Mouse (Mus musculus): Measurements from ENCODE around the gene Ppard. TPM values are rescaled to one million over a fixed set of nuclear protein-coding genes. Genes with fewer than 3 reads are reported as not detected.

Ppard gene
- polyA plus RNA-seq, 1 experiment from 2014 or later, result 3.5 TPM

- Histone ChIP-seq H3K4me2 (replicated peaks; ENCODE audit: low read depth, low read length) (no peak overlapping the region), H3K36me3 (ENCODE audit: control insufficient read depth, insufficient read depth, low read length) (no peaks in the 10 kb centered on the region), H3K4me1 (replicated peaks; ENCODE audit: control insufficient read depth, insufficient read depth, low read length) (peaks cover 7% of the 10 kb centered on the region; the same call in 1 of the 2 replicates), H3K4me3 (ENCODE audit: low read depth, low read length) (no peak overlapping the region), H3K27ac (ENCODE audit: low read depth, low read length) (no peak overlapping the region), H3K9me3 (ENCODE audit: control insufficient read depth, low read length) (no peaks in the 10 kb centered on the region), H3K9ac (ENCODE audit: low read depth, low read length) (no peak overlapping the region), H3K27me3 (ENCODE audit: control insufficient read depth, insufficient read depth, low read length) (no peaks in the 10 kb centered on the region)
- DNase-seq (ENCODE audit: low spot score) (no peak), ATAC-seq (ENCODE audit: low FRiP score) (no peak)
- 85% methylated on average over 3 of the region's 3 CpGs for WGBS
These were observed 57.8 kb downstream of the Ppard start for GRCm38 (mm10) chr17:28290262-28290661.

- WGBS, result 89% methylated on average over 11 of the region's 11 CpGs
These were observed 58.2 kb downstream of the Ppard start for GRCm38 (mm10) chr17:28290671-28291070.

GRCm38 (mm10) chr17:28291346-28291745, 58.8 kb downstream of the Ppard start:
- Histone ChIP-seq H3K4me1 (replicated peaks; ENCODE audit: control insufficient read depth, insufficient read depth, low read length) (0 out of 2 replicates have a peak, but pooled peaks cover 2% of the 10 kb centered on the region), H3K9ac (ENCODE audit: low read depth, low read length) (no peak overlapping the region), H3K9me3 (ENCODE audit: control insufficient read depth, low read length) (no peaks in the 10 kb centered on the region), H3K4me2 (replicated peaks; ENCODE audit: low read depth, low read length) (no peak overlapping the region), H3K36me3 (ENCODE audit: control insufficient read depth, insufficient read depth, low read length) (no peaks in the 10 kb centered on the region), H3K27ac (ENCODE audit: low read depth, low read length) (no peak overlapping the region), H3K4me3 (ENCODE audit: low read depth, low read length) (no peak overlapping the region), H3K27me3 (ENCODE audit: control insufficient read depth, insufficient read depth, low read length) (no peaks in the 10 kb centered on the region)
- ATAC-seq (ENCODE audit: low FRiP score), result no peak
- WGBS, result 88% methylated on average over 7 of the region's 7 CpGs
- no peak for DNase-seq (ENCODE audit: low spot score)

More at GRCm38 (mm10) chr17:28290671-28291070, 58.2 kb downstream of the Ppard start:
- H3K36me3 ChIP-seq (ENCODE audit: control insufficient read depth, insufficient read depth, low read length), result no peaks in the 10 kb centered on the region
- no peaks in the 10 kb centered on the region for H3K9me3 ChIP-seq (ENCODE audit: control insufficient read depth, low read length)
- H3K4me3 ChIP-seq (ENCODE audit: low read depth, low read length), result no peak overlapping the region
- no peaks in the 10 kb centered on the region for H3K27me3 ChIP-seq (ENCODE audit: control insufficient read depth, insufficient read depth, low read length)
- H3K9ac ChIP-seq (ENCODE audit: low read depth, low read length), result no peak overlapping the region
- no peak overlapping the region for H3K4me2 ChIP-seq (replicated peaks; ENCODE audit: low read depth, low read length)
- ATAC-seq (ENCODE audit: low FRiP score), result no peak
- H3K27ac ChIP-seq (ENCODE audit: low read depth, low read length), result no peak overlapping the region
- DNase-seq (ENCODE audit: low spot score), result no peak
- H3K4me1 ChIP-seq (replicated peaks; ENCODE audit: control insufficient read depth, insufficient read depth, low read length), result peaks cover 7% of the 10 kb centered on the region; the same call in 1 of the 2 replicates

- no peak for ATAC-seq (ENCODE audit: low FRiP score)
- Histone ChIP-seq H3K9ac (ENCODE audit: low read depth, low read length) (no peak overlapping the region), H3K36me3 (ENCODE audit: control insufficient read depth, insufficient read depth, low read length) (no peaks in the 10 kb centered on the region), H3K9me3 (ENCODE audit: control insufficient read depth, low read length) (no peaks in the 10 kb centered on the region), H3K4me2 (replicated peaks; ENCODE audit: low read depth, low read length) (no peak overlapping the region), H3K4me3 (ENCODE audit: low read depth, low read length) (no peak overlapping the region), H3K4me1 (replicated peaks; ENCODE audit: control insufficient read depth, insufficient read depth, low read length) (peaks cover 2% of the 10 kb centered on the region; the same call in 1 of the 2 replicates), H3K27me3 (ENCODE audit: control insufficient read depth, insufficient read depth, low read length) (no peaks in the 10 kb centered on the region), H3K27ac (ENCODE audit: low read depth, low read length) (no peak overlapping the region)
- no peak for DNase-seq (ENCODE audit: low spot score)
- 75% methylated on average over 4 of the region's 4 CpGs for WGBS
These were observed 61.2 kb downstream of the Ppard start for GRCm38 (mm10) chr17:28293716-28294115.

GRCm38 (mm10) chr17:28294449-28295333, 62.2 kb downstream of the Ppard start:
- 74% methylated on average over 17 of the region's 17 CpGs for WGBS
- Histone ChIP-seq H3K36me3 (ENCODE audit: control insufficient read depth, insufficient read depth, low read length) (no peaks in the 10 kb centered on the region), H3K9me3 (ENCODE audit: control insufficient read depth, low read length) (no peaks in the 10 kb centered on the region), H3K4me1 (replicated peaks; ENCODE audit: control insufficient read depth, insufficient read depth, low read length) (peaks cover 2% of the 10 kb centered on the region; the same call in 1 of the 2 replicates), H3K9ac (ENCODE audit: low read depth, low read length) (no peak overlapping the region), H3K4me2 (replicated peaks; ENCODE audit: low read depth, low read length) (no peak overlapping the region), H3K4me3 (ENCODE audit: low read depth, low read length) (no peak overlapping the region), H3K27me3 (ENCODE audit: control insufficient read depth, insufficient read depth, low read length) (no peaks in the 10 kb centered on the region), H3K27ac (ENCODE audit: low read depth, low read length) (no peak overlapping the region)
- ATAC-seq (ENCODE audit: low FRiP score), result no peak
- no peak for DNase-seq (ENCODE audit: low spot score)

GRCm38 (mm10) chr17:28298888-28299287, 66.4 kb downstream of the Ppard start:
- no peak overlapping the region for H3K27ac ChIP-seq (ENCODE audit: low read depth, low read length)
- ATAC-seq (ENCODE audit: low FRiP score), result no peak
- no peak overlapping the region for H3K4me3 ChIP-seq (ENCODE audit: low read depth, low read length)
- 95% methylated on average over 17 of the region's 17 CpGs for WGBS
- H3K4me1 ChIP-seq (replicated peaks; ENCODE audit: control insufficient read depth, insufficient read depth, low read length), result peaks cover 7% of the 10 kb centered on the region
- H3K9ac ChIP-seq (ENCODE audit: low read depth, low read length), result no peak overlapping the region
- H3K36me3 ChIP-seq (ENCODE audit: control insufficient read depth, insufficient read depth, low read length), result no peaks in the 10 kb centered on the region
- H3K4me2 ChIP-seq (replicated peaks; ENCODE audit: low read depth, low read length), result no peak overlapping the region
- no peaks in the 10 kb centered on the region for H3K9me3 ChIP-seq (ENCODE audit: control insufficient read depth, low read length)
- H3K27me3 ChIP-seq (ENCODE audit: control insufficient read depth, insufficient read depth, low read length), result no peaks in the 10 kb centered on the region
- no peak for DNase-seq (ENCODE audit: low spot score)

GRCm38 (mm10) chr17:28299669-28300320, 67.3 kb downstream of the Ppard start:
- Histone ChIP-seq H3K4me2 (replicated peaks; ENCODE audit: low read depth, low read length) (no peak overlapping the region), H3K27ac (ENCODE audit: low read depth, low read length) (peak overlapping the region; percentile 58; the same call in 1 of the 2 replicates), H3K4me1 (replicated peaks; ENCODE audit: control insufficient read depth, insufficient read depth, low read length) (peaks cover 7% of the 10 kb centered on the region), H3K9me3 (ENCODE audit: control insufficient read depth, low read length) (no peaks in the 10 kb centered on the region), H3K27me3 (ENCODE audit: control insufficient read depth, insufficient read depth, low read length) (no peaks in the 10 kb centered on the region), H3K36me3 (ENCODE audit: control insufficient read depth, insufficient read depth, low read length) (no peaks in the 10 kb centered on the region), H3K4me3 (ENCODE audit: low read depth, low read length) (no peak overlapping the region), H3K9ac (ENCODE audit: low read depth, low read length) (peak overlapping the region; percentile 27)
- ATAC-seq (ENCODE audit: low FRiP score) (no peak), DNase-seq (ENCODE audit: low spot score) (no peak)
- WGBS, result 37% methylated on average over 7 of the region's 11 CpGs

- DNase-seq (ENCODE audit: low spot score) (peak; percentile 36), ATAC-seq (ENCODE audit: low FRiP score) (no peak)
- WGBS, result 11% methylated on average over 9 of the region's 9 CpGs
- Histone ChIP-seq H3K4me2 (replicated peaks; ENCODE audit: low read depth, low read length) (no peak overlapping the region), H3K4me1 (replicated peaks; ENCODE audit: control insufficient read depth, insufficient read depth, low read length) (peaks cover 5% of the 10 kb centered on the region), H3K9me3 (ENCODE audit: control insufficient read depth, low read length) (no peaks in the 10 kb centered on the region), H3K36me3 (ENCODE audit: control insufficient read depth, insufficient read depth, low read length) (no peaks in the 10 kb centered on the region), H3K27ac (ENCODE audit: low read depth, low read length) (peak overlapping the region; percentile 58; the same call in 1 of the 2 replicates), H3K9ac (ENCODE audit: low read depth, low read length) (peak overlapping the region; percentile 27; the same call in 1 of the 2 replicates), H3K4me3 (ENCODE audit: low read depth, low read length) (no peak overlapping the region), H3K27me3 (ENCODE audit: control insufficient read depth, insufficient read depth, low read length) (no peaks in the 10 kb centered on the region)
These were observed 67.8 kb downstream of the Ppard start for GRCm38 (mm10) chr17:28300323-28300722.
